Mouse (Mus musculus): ENCODE measurements around the gene Ky. TPM values are rescaled to one million over a fixed set of nuclear protein-coding genes. Genes with fewer than 3 reads are reported as not detected.

Gene Ky
- polyA plus RNA-seq, 1 experiment from 2014 or later, result 0.24 TPM

DNA sequence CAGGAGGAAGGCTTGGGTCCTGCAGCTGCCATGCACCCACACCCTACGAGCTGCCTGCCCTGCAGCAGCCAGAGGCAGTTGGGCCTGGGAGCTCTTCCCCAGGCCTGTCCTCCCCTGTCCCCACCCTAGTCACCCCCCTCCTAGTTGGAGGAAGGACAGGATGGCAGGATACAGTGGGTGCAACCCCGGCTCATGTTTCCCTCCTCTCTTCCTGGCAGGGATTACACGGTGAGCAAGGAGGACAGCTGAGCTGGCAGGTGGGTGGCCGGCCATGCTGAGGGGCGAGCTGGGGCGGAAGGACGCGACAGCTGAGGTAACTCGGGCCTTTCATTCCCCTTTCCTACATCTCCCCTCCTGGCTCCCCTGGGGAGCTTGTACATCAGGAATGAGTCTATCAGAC, 11.1 kb upstream of the Ky start:
- no peak overlapping the region for H3K27ac ChIP-seq
- WGBS, result 82% methylated on average over 9 of the region's 9 CpGs
- no peak overlapping the region for H3K9ac ChIP-seq

DNA sequence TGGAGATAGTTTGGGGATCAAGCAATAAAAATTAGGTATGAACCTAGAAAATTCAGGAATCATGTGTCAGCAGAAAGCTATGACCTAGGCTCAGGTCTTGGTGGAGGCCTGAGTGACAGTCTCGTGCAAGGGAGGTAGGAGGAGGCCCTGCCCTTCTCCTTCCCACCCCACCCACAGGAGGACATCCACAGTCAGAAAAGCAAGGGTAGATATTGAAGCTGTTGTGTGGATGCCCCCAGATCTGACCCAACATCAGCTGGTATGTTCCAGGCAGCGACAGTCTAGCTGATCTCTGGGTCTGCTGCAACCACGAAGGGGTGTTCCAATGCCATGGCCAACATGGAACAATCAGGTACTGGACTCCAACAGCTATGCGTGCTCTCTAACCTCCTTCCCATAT, 10.3 kb upstream of the Ky start:
- H3K4me3 ChIP-seq, result no peak overlapping the region
- H3K9ac ChIP-seq, result no peak overlapping the region
- H3K4me2 ChIP-seq (replicated peaks), result no peak overlapping the region
- no peak overlapping the region for H3K27ac ChIP-seq
- H3K27me3 ChIP-seq (replicated peaks), result no peaks in the 10 kb centered on the region
- no peaks in the 10 kb centered on the region for H3K36me3 ChIP-seq
- whole genome bisulfite sequencing, result 90% methylated on average over 4 of the region's 4 CpGs
- ATAC-seq (ENCODE audit: low FRiP score, low read depth), result no peak
- peaks cover 7% of the 10 kb centered on the region for H3K4me1 ChIP-seq
- H3K9me3 ChIP-seq, result no peaks in the 10 kb centered on the region

More for the DNA sequence above, 11.1 kb upstream of the Ky start:
- no peaks in the 10 kb centered on the region for H3K9me3 ChIP-seq
- no peak for ATAC-seq (ENCODE audit: low FRiP score, low read depth)
- peaks cover 7% of the 10 kb centered on the region for H3K4me1 ChIP-seq
- no peaks in the 10 kb centered on the region for H3K27me3 ChIP-seq (replicated peaks)
- no peak overlapping the region for H3K4me3 ChIP-seq
- H3K4me2 ChIP-seq (replicated peaks), result no peak overlapping the region
- no peaks in the 10 kb centered on the region for H3K36me3 ChIP-seq

DNA sequence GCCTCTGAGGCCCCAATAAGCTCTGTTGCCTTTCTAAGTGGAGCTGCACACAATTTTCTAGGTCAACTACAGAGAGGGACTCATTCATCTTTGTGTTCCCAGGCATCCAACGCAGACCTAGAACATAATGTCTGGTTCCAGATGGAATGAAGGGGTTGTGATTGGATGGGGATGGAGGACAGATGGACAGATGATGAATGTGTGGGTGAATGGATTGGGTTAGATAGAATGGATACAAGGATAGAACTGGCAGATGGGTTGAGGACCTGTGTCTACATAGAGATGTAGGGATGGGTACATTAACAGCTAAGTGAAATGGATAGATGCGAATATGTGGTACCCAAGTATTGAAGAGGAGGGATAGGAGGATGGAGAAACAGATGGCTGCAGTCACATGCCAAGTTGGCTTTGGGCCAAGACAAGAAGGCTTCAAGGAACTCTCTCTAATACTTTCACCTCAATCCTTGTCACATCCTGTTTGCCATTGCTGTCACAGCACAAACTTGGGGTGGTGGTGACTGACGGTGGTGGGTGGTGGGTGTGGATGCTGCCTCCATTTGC, 9.0 kb upstream of the Ky start:
- WGBS, result 92% methylated on average over 3 of the region's 3 CpGs
- Histone ChIP-seq H3K4me1 (peaks cover 7% of the 10 kb centered on the region), H3K27ac (no peak overlapping the region), H3K9me3 (no peaks in the 10 kb centered on the region), H3K27me3 (replicated peaks) (no peaks in the 10 kb centered on the region), H3K4me2 (replicated peaks) (no peak overlapping the region), H3K4me3 (no peak overlapping the region), H3K36me3 (no peaks in the 10 kb centered on the region), H3K9ac (no peak overlapping the region)
- no peak for ATAC-seq (ENCODE audit: low FRiP score, low read depth)

DNA sequence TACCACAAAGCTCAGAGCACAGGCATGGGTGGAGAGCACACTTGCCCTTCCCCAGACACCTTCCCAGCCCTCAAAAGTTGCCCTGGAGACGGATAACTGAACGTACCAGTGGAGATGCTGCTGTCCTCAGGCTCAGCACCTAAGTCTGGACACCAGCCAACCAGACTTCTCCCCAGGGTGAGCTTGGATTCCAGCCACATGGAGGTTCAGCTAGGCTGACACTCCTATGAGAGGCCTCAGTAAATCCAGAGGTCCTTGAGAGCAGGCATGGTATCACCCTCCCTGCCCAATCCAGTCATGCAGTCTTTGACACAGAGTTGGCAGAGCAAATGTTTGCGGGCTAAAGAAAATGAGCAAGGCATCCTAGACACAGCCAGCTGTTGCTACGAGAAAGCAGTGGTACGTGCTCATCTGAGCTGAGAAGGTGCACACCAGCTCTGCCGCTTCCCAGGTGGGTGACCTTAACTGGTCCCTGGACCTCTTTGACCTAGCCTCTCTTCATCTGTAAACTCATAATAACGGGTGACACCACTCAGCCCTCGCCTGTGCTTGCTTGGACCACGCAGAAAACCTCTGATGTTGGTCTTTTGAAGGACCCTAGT, 8.4 kb upstream of the Ky start:
- WGBS, result 88% methylated on average over 9 of the region's 9 CpGs

DNA sequence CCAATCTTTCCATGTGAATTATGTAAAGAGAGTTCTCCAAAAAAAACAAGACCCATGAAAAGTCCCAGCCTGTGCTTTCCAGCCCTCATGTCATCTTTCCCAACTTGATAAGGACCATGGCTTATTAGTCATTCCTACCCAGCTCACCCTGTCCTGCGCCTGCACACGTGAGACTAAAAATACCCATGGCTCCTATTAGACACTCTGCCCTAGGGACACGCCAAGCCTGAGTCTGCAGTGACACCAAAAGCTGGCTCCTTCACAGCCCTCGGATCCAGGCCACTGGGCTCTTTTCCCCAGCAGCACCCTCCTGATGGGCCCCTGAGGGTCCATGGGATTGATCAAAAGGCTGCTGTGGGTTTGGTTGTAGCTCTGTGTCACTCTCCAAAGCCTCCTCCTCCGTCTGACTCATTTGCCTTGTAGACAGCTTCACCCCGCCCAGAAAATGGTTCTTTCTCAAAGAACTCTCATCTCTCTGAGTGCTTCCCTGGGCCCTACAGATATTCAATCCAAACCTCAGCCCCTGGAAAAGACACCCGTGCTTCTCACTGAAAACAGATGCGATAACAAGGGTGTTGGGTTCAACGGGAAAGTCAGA, 7.6 kb upstream of the Ky start:
- H3K27ac ChIP-seq, result no peak overlapping the region
- no peak for ATAC-seq (ENCODE audit: low FRiP score, low read depth)
- H3K27me3 ChIP-seq (replicated peaks), result no peaks in the 10 kb centered on the region
- H3K4me3 ChIP-seq, result no peak overlapping the region
- H3K36me3 ChIP-seq, result no peaks in the 10 kb centered on the region
- WGBS, result 90% methylated on average over 9 of the region's 9 CpGs
- H3K9ac ChIP-seq, result no peak overlapping the region
- no peaks in the 10 kb centered on the region for H3K9me3 ChIP-seq
- H3K4me1 ChIP-seq, result peaks cover 3% of the 10 kb centered on the region
- H3K4me2 ChIP-seq (replicated peaks), result no peak overlapping the region

More for the DNA sequence above, 8.4 kb upstream of the Ky start:
- peaks cover 7% of the 10 kb centered on the region for H3K4me1 ChIP-seq
- no peak overlapping the region for H3K27ac ChIP-seq
- no peak overlapping the region for H3K4me2 ChIP-seq (replicated peaks)
- H3K27me3 ChIP-seq (replicated peaks), result no peaks in the 10 kb centered on the region
- no peak for ATAC-seq (ENCODE audit: low FRiP score, low read depth)
- no peaks in the 10 kb centered on the region for H3K36me3 ChIP-seq
- no peak overlapping the region for H3K9ac ChIP-seq
- no peak overlapping the region for H3K4me3 ChIP-seq
- no peaks in the 10 kb centered on the region for H3K9me3 ChIP-seq

DNA sequence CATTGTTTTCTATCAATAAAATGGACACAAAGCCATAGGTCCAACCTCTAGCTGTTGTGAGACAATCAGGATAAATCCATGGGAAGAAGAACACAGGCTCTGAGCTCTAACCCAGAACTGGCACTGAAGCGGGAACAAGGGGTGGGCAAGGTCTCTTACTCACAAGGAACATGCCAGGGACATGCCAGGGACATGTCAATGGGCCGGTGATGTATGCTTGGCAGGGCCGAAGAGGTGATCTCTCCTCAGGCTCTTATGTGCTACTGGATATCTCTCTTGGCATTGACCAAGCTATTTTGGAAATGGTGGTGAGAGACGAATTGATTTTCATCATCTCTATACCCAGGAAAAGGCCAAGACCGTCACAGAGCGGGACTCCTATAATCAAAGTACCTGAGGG, 6.8 kb upstream of the Ky start:
- ATAC-seq (ENCODE audit: low FRiP score, low read depth), result no peak
- Histone ChIP-seq H3K4me2 (replicated peaks) (no peak overlapping the region), H3K4me1 (no peaks in the 10 kb centered on the region), H3K27ac (no peak overlapping the region), H3K27me3 (replicated peaks) (no peaks in the 10 kb centered on the region), H3K9ac (no peak overlapping the region), H3K36me3 (no peaks in the 10 kb centered on the region), H3K4me3 (no peak overlapping the region), H3K9me3 (no peaks in the 10 kb centered on the region)
- WGBS, result 97% methylated on average over 6 of the region's 6 CpGs

DNA sequence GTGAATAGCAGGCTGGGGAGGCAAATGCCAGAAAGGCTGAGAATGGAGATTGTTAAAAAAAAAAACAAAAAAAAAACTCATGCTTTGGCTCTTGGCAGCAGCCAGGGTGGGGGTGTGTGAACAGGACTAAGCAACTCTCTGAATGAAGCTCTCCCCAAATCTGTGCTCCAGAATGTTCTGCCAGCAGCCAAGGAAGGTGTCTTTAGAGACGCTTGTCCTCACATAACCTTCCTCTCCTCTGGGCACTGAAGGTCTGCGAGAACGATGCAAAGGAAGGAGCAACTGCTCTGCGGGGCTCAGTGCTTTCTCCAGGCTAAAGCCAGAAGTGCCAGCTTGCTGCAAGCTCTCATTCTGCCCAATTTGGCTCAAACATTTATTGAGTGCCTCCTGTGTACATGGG, 6.3 kb upstream of the Ky start:
- WGBS, result 94% methylated on average over 4 of the region's 4 CpGs
- H3K9ac ChIP-seq, result no peak overlapping the region

DNA sequence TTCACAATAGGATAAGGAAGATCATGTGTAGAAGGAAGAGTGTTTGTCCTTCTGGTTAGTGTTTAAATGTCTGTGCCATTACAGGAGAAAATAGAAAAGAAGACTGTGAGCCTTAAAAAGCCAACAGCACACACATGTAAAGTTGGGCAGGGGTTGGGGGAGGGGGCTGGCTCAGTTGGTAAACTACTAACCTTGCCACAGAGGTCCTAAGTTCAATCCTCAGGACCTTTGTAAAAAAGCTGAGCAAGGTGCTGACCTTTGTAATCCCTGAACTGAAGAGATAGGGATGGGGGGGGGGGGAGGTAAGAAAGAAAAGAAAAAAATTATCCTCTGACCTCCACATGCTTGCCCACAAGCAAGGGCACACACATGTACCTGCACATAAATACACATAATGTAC, 5.8 kb upstream of the Ky start:
- H3K4me3 ChIP-seq, result no peak overlapping the region
- H3K27me3 ChIP-seq (replicated peaks), result peaks cover under 1% of the 10 kb centered on the region; the same call in 1 of the 2 replicates
- ATAC-seq (ENCODE audit: low FRiP score, low read depth), result no peak
- H3K4me2 ChIP-seq (replicated peaks), result no peak overlapping the region
- H3K9ac ChIP-seq, result no peak overlapping the region
- H3K27ac ChIP-seq, result no peak overlapping the region
- H3K9me3 ChIP-seq, result no peaks in the 10 kb centered on the region
- no peaks in the 10 kb centered on the region for H3K4me1 ChIP-seq
- H3K36me3 ChIP-seq, result no peaks in the 10 kb centered on the region

More for the DNA sequence above, 6.3 kb upstream of the Ky start:
- no peaks in the 10 kb centered on the region for H3K4me1 ChIP-seq
- no peak for ATAC-seq (ENCODE audit: low FRiP score, low read depth)
- H3K27ac ChIP-seq, result no peak overlapping the region
- no peak overlapping the region for H3K4me2 ChIP-seq (replicated peaks)
- no peak overlapping the region for H3K4me3 ChIP-seq
- H3K27me3 ChIP-seq (replicated peaks), result no peaks in the 10 kb centered on the region
- H3K9me3 ChIP-seq, result no peaks in the 10 kb centered on the region
- H3K36me3 ChIP-seq, result no peaks in the 10 kb centered on the region

DNA sequence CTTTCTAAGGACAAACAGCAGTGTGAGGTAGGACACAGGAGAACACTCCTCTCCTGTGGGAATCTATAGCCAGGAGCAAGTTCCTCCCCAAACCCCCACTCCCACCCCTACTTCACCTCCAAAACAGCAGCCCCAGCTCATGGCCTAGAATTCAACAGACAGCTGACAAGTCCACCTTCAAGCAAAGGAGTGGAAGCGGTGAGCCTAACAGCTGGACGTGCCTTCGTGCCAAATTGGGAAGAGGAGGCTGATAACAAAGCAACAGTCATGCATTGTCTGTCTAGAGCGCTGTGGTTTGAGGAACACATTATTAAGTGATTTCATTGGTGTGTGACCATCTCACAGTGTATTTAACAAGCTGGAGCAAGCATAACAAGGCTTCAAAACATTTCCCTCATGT, 4.4 kb upstream of the Ky start:
- WGBS, result 74% methylated on average over 4 of the region's 4 CpGs
- H3K4me2 ChIP-seq (replicated peaks), result no peak overlapping the region
- no peak for ATAC-seq (ENCODE audit: low FRiP score, low read depth)
- H3K27ac ChIP-seq, result no peak overlapping the region
- H3K4me3 ChIP-seq, result no peak overlapping the region
- H3K9ac ChIP-seq, result no peak overlapping the region
- H3K9me3 ChIP-seq, result no peaks in the 10 kb centered on the region
- no peaks in the 10 kb centered on the region for H3K36me3 ChIP-seq
- H3K4me1 ChIP-seq, result no peaks in the 10 kb centered on the region; the same call in 1 of the 2 replicates
- peaks cover 15% of the 10 kb centered on the region for H3K27me3 ChIP-seq (replicated peaks)

DNA sequence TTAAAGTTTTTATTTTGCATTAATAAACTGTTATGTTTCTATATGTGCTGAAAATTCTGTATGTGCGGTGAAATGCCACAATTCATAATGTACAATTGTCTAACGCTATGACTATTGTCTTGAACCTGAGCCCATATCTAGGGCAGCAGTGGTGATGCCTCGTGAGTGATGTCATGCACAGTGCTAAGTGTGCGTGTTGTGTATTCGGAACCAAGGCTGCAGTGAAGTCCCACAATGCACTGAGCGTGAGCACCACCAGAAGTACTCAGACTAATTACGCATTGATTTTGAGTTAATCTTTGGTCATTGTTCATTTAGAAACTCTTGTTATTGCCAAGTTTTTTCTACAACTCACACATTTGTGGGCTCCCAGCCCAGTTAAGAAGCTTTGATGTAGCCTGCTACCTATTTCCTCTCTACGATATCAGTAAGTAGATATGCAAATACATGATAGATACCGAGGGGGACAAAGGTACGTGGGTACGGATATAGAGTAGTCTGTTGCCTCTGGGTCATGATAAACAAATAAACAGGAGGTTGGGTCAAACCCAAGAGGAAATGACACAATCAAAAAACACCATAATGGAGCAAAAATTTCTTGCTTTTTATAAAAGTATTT, 3.4 kb upstream of the Ky start:
- Histone ChIP-seq H3K9ac (no peak overlapping the region), H3K4me3 (no peak overlapping the region), H3K4me2 (replicated peaks) (no peak overlapping the region), H3K4me1 (no peaks in the 10 kb centered on the region; the same call in 1 of the 2 replicates), H3K36me3 (no peaks in the 10 kb centered on the region), H3K9me3 (no peaks in the 10 kb centered on the region), H3K27me3 (replicated peaks) (peaks cover 25% of the 10 kb centered on the region), H3K27ac (no peak overlapping the region)
- WGBS, result 91% methylated on average over 11 of the region's 11 CpGs
- no peak for ATAC-seq (ENCODE audit: low FRiP score, low read depth)

DNA sequence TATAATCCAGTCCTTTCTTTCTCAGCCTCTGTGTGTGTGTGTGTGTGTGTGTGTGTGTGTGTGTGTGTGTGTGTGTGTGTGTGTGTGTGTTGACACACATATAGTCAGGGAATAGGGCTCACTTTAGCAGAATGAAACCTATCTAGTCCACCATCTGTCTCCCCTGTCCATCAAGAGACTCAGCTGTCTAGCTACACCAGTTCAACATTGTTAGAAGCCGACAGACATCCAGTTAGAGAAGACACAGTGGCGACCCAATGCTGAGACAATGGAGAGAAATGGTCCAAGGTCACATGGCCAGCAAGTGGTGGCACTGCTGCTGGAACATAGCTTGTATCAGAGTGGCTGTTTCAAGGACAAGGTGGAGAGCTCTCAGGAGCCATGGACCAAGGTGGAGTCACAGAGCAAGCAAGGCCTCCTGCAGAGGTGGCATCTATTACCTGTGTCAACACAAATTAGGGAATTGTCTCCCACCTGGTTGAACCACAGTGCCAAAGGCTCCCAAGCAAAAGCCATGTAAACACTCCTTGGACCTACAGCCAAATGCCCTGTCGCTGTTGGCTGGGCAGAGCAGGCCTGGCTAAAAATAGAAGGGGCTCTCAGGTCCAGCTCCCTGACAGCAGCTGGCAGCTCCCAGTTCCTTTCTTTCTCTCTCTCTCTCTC, 703 bp upstream of the Ky start:
- no peak overlapping the region for H3K4me3 ChIP-seq
- H3K9ac ChIP-seq, result no peak overlapping the region
- H3K27ac ChIP-seq, result no peak overlapping the region
- ATAC-seq (ENCODE audit: low FRiP score, low read depth), result no peak
- H3K36me3 ChIP-seq, result no peaks in the 10 kb centered on the region
- no peaks in the 10 kb centered on the region for H3K9me3 ChIP-seq
- WGBS, result 87% methylated on average over 3 of the region's 3 CpGs
- no peaks in the 10 kb centered on the region; the same call in 1 of the 2 replicates for H3K4me1 ChIP-seq
- no peak overlapping the region for H3K4me2 ChIP-seq (replicated peaks)
- peaks cover 33% of the 10 kb centered on the region for H3K27me3 ChIP-seq (replicated peaks)

DNA sequence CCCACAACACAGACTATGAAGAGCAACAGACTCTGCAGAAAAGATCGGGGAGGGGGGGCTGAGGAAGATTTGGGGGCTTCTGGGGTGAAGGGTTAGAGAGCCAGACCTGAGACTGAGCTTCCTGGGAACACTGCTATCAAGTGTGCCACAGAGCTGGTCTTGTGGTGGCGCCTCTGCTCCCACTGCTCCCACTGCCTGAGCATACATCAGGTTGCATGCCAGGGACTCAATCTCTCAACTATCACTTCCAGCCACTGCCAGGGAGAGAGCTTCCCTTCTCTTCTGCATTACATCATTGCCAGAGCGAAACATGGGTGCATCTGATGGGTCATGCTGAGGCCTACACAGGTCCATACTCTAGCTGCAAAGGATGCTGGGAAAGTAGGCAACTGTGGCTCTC, 2.8 kb downstream of the Ky start:
- Histone ChIP-seq H3K4me2 (replicated peaks) (no peak overlapping the region), H3K27me3 (replicated peaks) (peaks cover 33% of the 10 kb centered on the region), H3K27ac (no peak overlapping the region), H3K4me3 (no peak overlapping the region), H3K4me1 (no peaks in the 10 kb centered on the region; the same call in 1 of the 2 replicates), H3K36me3 (no peaks in the 10 kb centered on the region), H3K9me3 (no peaks in the 10 kb centered on the region), H3K9ac (no peak overlapping the region)
- WGBS, result 83% methylated on average over 3 of the region's 3 CpGs
- ATAC-seq (ENCODE audit: low FRiP score, low read depth), result no peak

All from neural tube, embryonic 12.5 days (tissue).